Mouse (Mus musculus) heart, adult 2 months (tissue): Measurements from ENCODE around the gene Unc13c.

ENCODE experiments used
- CTCF ChIP-seq: fragments of 200-600 bp; IDR thresholded peaks from 2 replicates; pipeline ENCODE4 v1.8.1; 2022; ENCODE audit warnings: antibody characterized with exemption, mild to moderate bottlenecking, moderate library complexity
- POLR2A ChIP-seq: fragments of 200-500 bp; IDR thresholded peaks from 2 replicates; pipeline ENCODE4 v1.6.1; 2011; ENCODE audit warnings: mild to moderate bottlenecking, low read depth, low read length, control low read depth; ENCODE audit not compliant: insufficient read depth

DNA sequence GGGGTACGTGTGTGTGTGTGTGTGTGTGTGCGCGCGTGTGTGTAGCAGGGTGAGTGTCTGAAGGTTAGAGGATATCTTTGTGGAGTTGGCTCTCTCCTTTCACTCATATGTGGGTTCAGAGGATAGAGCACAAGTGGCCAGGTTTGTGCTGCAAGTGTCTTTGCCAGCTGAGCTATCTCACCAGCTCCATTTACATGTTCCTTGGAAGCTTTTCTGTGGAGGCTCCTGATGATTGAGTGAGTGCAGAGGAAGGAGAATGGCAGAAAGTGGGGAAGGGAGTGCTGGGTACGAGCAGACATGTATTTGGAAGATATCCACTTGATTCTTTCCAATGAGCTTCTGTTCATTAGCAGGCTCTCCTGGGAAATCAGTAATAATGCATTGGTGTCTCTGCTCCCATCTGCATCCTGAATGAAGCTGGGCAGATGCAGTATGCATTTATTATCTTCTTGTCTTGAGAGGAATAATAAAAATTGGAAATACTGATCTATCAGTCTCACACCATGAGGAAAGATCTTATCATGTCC lies 86.3 kb downstream of the Unc13c start:
- TF ChIP-seq CTCF (no peak), POLR2A (no peak)
